Mouse (Mus musculus) CD8-positive naive resting alpha-beta T cell, adult 57 days (primary cell): ENCODE measurements around the gene H2al1h. TPM values are rescaled to one million over a fixed set of nuclear protein-coding genes. Genes with fewer than 3 reads are reported as not detected.

Source experiments
- total RNA-seq: library from RNA; stranded (reverse); gene quantifications from one replicate; pipeline ENCODE4 v1.2.4, GENCODE M21; 2023

Gene H2al1h
- total RNA-seq = not detected

DNA sequence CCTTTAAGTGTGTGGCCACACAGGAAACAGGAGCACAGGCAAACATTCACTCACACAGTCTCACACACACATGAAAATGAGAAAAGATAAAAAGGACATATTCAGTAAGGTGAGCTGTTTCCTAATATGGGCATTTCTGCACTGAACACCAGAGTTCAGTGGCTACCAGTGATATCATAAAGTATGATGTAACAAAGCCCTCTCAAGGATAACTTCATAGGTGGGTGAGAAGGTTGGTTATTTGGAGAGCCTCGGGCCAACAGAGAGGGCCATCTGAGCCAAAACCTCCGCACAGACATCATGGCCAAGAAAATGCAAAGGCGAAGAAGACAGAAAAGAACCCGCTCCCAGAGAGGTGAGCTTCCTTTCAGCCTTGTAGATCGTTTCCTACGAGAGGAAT, at the start of gene H2al1h:
Gene H2al1h, plus strand, starts transcription at position 301 of the 400 bp plus-strand sequence.

DNA sequence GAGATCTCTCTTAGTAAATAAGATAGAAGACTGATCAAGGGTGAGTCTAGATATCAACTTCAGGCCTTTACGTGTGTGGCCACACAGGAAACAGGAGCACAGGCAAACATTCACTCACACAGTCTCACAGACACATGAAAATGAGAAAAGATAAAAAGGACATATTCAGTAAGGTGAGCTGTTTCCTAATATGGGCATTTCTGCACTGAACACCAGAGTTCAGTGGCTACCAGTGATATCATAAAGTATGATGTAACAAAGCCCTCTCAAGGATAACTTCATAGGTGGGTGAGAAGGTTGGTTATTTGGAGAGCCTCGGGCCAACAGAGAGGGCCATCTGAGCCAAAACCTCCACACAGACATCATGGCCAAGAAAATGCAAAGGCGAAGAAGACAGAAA, 22.3 kb upstream of the H2al1h start, which contains the start of gene H2al1a:
Gene H2al1a, plus strand, starts transcription at position 301 of the 400 bp plus-strand sequence.

DNA sequence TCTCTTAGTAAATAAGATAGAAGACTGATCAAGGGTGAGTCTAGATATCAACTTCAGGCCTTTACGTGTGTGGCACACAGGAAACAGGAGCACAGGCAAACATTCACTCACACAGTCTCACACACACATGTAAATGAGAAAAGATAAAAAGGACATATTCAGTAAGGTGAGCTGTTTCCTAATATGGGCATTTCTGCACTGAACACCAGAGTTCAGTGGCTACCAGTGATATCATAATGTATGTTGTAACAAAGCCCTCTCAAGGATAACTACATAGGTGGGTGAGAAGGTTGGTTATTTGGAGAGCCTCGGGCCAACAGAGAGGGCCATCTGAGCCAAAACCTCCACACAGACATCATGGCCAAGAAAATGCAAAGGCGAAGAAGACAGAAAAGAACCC, 19.2 kb upstream of the H2al1h start, which contains the start of gene H2al1b:
Gene H2al1b, plus strand, starts transcription at position 301 of the 400 bp plus-strand sequence.

DNA sequence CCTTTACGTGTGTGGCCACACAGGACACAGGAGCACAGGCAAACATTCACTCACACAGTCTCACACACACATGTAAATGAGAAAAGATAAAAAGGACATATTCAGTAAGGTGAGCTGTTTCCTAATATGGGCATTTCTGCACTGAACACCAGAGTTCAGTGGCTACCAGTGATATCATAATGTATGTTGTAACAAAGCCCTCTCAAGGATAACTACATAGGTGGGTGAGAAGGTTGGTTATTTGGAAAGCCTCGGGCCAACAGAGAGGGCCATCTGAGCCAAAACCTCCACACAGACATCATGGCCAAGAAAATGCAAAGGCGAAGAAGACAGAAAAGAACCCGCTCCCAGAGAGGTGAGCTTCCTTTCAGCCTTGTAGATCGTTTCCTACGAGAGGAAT, 15.9 kb upstream of the H2al1h start, which contains the start of gene H2al1c:
Gene H2al1c, plus strand, starts transcription at position 301 of the 400 bp plus-strand sequence.

DNA sequence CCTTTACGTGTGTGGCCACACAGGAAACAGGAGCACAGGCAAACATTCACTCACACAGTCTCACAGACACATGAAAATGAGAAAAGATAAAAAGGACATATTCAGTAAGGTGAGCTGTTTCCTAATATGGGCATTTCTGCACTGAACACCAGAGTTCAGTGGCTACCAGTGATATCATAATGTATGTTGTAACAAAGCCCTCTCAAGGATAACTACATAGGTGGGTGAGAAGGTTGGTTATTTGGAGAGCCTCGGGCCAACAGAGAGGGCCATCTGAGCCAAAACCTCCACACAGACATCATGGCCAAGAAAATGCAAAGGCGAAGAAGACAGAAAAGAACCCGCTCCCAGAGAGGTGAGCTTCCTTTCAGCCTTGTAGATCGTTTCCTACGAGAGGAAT, 12.8 kb upstream of the H2al1h start, which contains the start of gene H2al1d:
Gene H2al1d, plus strand, starts transcription at position 301 of the 400 bp plus-strand sequence.

DNA sequence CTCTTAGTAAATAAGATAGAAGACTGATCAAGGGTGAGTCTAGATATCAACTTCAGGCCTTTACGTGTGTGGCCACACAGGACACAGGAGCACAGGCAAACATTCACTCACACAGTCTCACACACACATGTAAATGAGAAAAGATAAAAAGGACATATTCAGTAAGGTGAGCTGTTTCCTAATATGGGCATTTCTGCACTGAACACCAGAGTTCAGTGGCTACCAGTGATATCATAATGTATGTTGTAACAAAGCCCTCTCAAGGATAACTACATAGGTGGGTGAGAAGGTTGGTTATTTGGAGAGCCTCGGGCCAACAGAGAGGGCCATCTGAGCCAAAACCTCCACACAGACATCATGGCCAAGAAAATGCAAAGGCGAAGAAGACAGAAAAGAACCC, 9.7 kb upstream of the H2al1h start, which contains the start of gene H2al1e:
Gene H2al1e, plus strand, starts transcription at position 301 of the 400 bp plus-strand sequence.

DNA sequence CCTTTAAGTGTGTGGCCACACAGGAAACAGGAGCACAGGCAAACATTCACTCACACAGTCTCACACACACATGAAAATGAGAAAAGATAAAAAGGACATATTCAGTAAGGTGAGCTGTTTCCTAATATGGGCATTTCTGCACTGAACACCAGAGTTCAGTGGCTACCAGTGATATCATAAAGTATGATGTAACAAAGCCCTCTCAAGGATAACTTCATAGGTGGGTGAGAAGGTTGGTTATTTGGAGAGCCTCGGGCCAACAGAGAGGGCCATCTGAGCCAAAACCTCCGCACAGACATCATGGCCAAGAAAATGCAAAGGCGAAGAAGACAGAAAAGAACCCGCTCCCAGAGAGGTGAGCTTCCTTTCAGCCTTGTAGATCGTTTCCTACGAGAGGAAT, 6.4 kb upstream of the H2al1h start, which contains the start of gene H2al1f:
Gene H2al1f, plus strand, starts transcription at position 301 of the 400 bp plus-strand sequence.

DNA sequence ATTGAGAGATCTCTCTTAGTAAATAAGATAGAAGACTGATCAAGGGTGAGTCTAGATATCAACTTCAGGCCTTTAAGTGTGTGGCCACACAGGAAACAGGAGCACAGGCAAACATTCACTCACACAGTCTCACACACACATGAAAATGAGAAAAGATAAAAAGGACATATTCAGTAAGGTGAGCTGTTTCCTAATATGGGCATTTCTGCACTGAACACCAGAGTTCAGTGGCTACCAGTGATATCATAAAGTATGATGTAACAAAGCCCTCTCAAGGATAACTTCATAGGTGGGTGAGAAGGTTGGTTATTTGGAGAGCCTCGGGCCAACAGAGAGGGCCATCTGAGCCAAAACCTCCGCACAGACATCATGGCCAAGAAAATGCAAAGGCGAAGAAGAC, 3.3 kb upstream of the H2al1h start, which contains the start of gene H2al1g:
Gene H2al1g, plus strand, starts transcription at position 301 of the 400 bp plus-strand sequence.

DNA sequence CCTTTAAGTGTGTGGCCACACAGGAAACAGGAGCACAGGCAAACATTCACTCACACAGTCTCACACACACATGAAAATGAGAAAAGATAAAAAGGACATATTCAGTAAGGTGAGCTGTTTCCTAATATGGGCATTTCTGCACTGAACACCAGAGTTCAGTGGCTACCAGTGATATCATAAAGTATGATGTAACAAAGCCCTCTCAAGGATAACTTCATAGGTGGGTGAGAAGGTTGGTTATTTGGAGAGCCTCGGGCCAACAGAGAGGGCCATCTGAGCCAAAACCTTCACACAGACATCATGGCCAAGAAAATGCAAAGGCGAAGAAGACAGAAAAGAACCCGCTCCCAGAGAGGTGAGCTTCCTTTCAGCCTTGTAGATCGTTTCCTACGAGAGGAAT, 3.1 kb downstream of the H2al1h start, which contains the start of gene H2al1i:
Gene H2al1i, plus strand, starts transcription at position 301 of the 400 bp plus-strand sequence.

DNA sequence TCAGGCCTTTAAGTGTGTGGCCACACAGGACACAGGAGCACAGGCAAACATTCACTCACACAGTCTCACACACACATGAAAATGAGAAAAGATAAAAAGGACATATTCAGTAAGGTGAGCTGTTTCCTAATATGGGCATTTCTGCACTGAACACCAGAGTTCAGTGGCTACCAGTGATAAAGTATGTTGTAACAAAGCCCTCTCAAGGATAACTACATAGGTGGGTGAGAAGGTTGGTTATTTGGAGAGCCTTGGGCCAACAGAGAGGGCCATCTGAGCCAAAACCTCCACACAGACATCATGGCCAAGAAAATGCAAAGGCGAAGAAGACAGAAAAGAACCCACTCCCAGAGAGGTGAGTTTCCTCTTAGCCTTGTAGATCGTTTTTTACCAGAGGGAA, 6.2 kb downstream of the H2al1h start, which contains the start of gene H2al1j:
Gene H2al1j, plus strand, starts transcription at position 301 of the 400 bp plus-strand sequence.

Other genes with a start within 250 kb of the H2al1h start
- not detected for gene H2al1a, start 22.2 kb upstream of the H2al1h start, total RNA-seq
- gene H2al1b, start 19.1 kb upstream of the H2al1h start, total RNA-seq = not detected
- not detected for gene H2al1c, start 15.8 kb upstream of the H2al1h start, total RNA-seq
- gene H2al1d, start 12.7 kb upstream of the H2al1h start, total RNA-seq = not detected
- not detected for gene H2al1e, start 9.6 kb upstream of the H2al1h start, total RNA-seq
- gene H2al1f, start 6.3 kb upstream of the H2al1h start, total RNA-seq = not detected
- not detected for gene H2al1g, start 3.2 kb upstream of the H2al1h start, total RNA-seq
- gene H2al1i, start 3.2 kb downstream of the H2al1h start, total RNA-seq = not detected
- not detected for gene H2al1j, start 6.3 kb downstream of the H2al1h start, total RNA-seq